Mouse (Mus musculus): ENCODE data around the gene Ttll9. TPM values are rescaled to one million over a fixed set of nuclear protein-coding genes. Genes with fewer than 3 reads are reported as not detected.

Gene Ttll9
- polyA plus RNA-seq, 1 experiment: not detected

DNA sequence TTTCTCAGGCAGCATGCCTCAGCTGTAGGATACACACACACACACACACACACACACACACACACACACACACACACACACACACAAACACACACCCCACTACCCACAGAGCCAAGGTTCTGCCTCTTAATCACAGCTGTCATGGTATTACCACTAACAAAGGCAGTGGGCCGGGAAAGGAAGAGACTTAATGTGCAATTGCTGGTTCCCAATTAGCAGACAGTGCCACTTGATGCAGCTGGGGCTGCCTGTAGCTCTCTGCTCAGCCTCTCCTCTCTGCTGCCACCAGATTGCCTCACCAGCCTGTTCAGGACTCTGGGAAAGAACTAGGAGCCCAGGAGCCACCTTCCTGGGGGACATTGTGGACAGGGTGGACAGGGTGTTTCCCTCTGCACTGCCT lies 23.3 kb downstream of the Ttll9 start:
- H3K4me2 ChIP-seq (ENCODE audit: low read depth): no peak overlapping the region
- no peak for TF ChIP-seq MYOD1 (IDR thresholded peaks at IDR 0.05; ENCODE audit: control insufficient read depth in 1 of 3, insufficient read length in 2 of 3, low read depth in 2 of 3)
- TF ChIP-seq TCF3 (IDR thresholded peaks at IDR 0.05; ENCODE audit: insufficient read length, low read depth): no peak
- no peak for TF ChIP-seq SRF (IDR thresholded peaks at IDR 0.05; ENCODE audit: control insufficient read depth, insufficient read length, low read depth)
- TF ChIP-seq REST (IDR thresholded peaks at IDR 0.05; ENCODE audit: insufficient read depth, insufficient read length): no peak
- TF ChIP-seq CEBPB (IDR thresholded peaks at IDR 0.05; ENCODE audit: insufficient read depth, poor library complexity, severe bottlenecking): no peak
- TF ChIP-seq USF1 (IDR thresholded peaks at IDR 0.05; ENCODE audit: low read depth): no peak
- TF ChIP-seq TCF12 (IDR thresholded peaks at IDR 0.05; ENCODE audit: insufficient read depth, poor library complexity, severe bottlenecking): no peak
- no peaks in the 10 kb centered on the region for H3K79me2 ChIP-seq (ENCODE audit: control insufficient read depth, insufficient read depth)
- H3K4me3 ChIP-seq: no peak overlapping the region
- no peaks in the 10 kb centered on the region for H3K36me3 ChIP-seq (ENCODE audit: control insufficient read depth, insufficient read depth)
- no peak overlapping the region for H3ac ChIP-seq (ENCODE audit: control insufficient read depth, insufficient read length)
- peaks cover 83% of the 10 kb centered on the region for H3K27me3 ChIP-seq (ENCODE audit: control insufficient read depth, insufficient read depth, insufficient read length)

DNA sequence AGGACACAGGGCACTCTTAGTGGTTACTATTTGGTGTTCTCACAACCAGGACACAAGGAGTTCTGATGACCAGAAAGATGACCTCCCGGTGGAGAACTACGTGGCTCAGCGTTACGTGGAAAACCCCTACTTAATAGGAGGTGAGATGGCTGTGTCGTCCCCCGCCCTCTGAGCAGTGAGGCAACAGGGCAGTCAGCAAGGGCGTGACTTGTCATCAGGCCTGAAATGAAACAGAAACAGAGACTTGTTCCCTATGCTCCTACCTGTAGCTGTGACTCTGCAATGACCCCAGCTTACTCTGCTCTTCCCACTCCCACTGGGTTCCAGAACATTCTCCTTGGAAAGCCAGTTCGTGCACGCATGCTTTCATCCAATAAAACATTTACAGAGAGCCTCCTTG lies 29.2 kb downstream of the Ttll9 start:
- no peaks in the 10 kb centered on the region for H3K36me3 ChIP-seq (ENCODE audit: control insufficient read depth, insufficient read depth)
- no peak overlapping the region for H3ac ChIP-seq (ENCODE audit: control insufficient read depth, insufficient read length)
- H3K27me3 ChIP-seq (ENCODE audit: control insufficient read depth, insufficient read depth, insufficient read length): peaks cover 67% of the 10 kb centered on the region
- TF ChIP-seq POLR2A (IDR thresholded peaks at IDR 0.05; ENCODE audit: insufficient read length, low read depth) (no peak), MYOG (IDR thresholded peaks at IDR 0.05; ENCODE audit: control insufficient read depth in 1 of 3, insufficient read depth in 1 of 3, insufficient read length in 2 of 3, low read depth in 2 of 3) (no peak), REST (IDR thresholded peaks at IDR 0.05; ENCODE audit: insufficient read depth, insufficient read length) (no peak), USF1 (IDR thresholded peaks at IDR 0.05; ENCODE audit: low read depth) (no peak), CEBPB (IDR thresholded peaks at IDR 0.05; ENCODE audit: insufficient read depth, poor library complexity, severe bottlenecking) (no peak), MAX (IDR thresholded peaks at IDR 0.05; ENCODE audit: low read depth) (no peak), SRF (IDR thresholded peaks at IDR 0.05; ENCODE audit: control insufficient read depth, insufficient read length, low read depth) (no peak), TCF3 (IDR thresholded peaks at IDR 0.05; ENCODE audit: insufficient read length, low read depth) (no peak), E2F4 (IDR thresholded peaks at IDR 0.05; ENCODE audit: insufficient read depth) (no peak), TCF12 (IDR thresholded peaks at IDR 0.05; ENCODE audit: insufficient read depth, poor library complexity, severe bottlenecking) (no peak), MYOD1 (IDR thresholded peaks at IDR 0.05; ENCODE audit: control insufficient read depth in 1 of 3, insufficient read length in 2 of 3, low read depth in 2 of 3) (no peak), POLR2AphosphoS2 (IDR thresholded peaks at IDR 0.05; ENCODE audit: insufficient read length, low read depth) (no peak)
- H3K79me2 ChIP-seq (ENCODE audit: control insufficient read depth, insufficient read depth): no peaks in the 10 kb centered on the region
- no peak overlapping the region for H3K4me2 ChIP-seq (ENCODE audit: low read depth)
- no peak overlapping the region for H3K4me3 ChIP-seq

DNA sequence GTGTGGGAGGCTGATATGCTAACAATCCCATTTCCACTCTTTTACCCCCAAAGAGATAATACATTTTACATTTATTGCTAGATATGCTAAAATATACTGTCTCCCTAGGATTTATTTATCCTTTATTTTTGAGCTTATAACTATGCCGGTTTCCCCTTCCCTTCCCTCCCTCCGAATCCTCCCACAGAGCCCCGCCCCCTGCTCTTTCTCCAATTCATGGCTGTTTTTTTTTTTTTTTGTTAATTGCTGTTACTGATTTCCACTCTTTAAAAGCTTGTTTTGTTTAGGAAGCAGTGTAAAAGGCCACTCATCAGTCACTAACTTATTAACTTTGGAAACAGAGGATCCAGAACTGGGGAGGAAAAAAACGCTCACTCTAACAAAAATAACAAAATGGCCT lies 34.8 kb downstream of the Ttll9 start:
- no peak for TF ChIP-seq TCF12 (IDR thresholded peaks at IDR 0.05; ENCODE audit: insufficient read depth, poor library complexity, severe bottlenecking)
- TF ChIP-seq SRF (IDR thresholded peaks at IDR 0.05; ENCODE audit: control insufficient read depth, insufficient read length, low read depth): no peak
- TF ChIP-seq POLR2AphosphoS2 (IDR thresholded peaks at IDR 0.05; ENCODE audit: insufficient read length, low read depth): no peak
- no peak for TF ChIP-seq TCF3 (IDR thresholded peaks at IDR 0.05; ENCODE audit: insufficient read length, low read depth)
- TF ChIP-seq MAX (IDR thresholded peaks at IDR 0.05; ENCODE audit: low read depth): no peak
- TF ChIP-seq MYOD1 (IDR thresholded peaks at IDR 0.05; ENCODE audit: control insufficient read depth in 1 of 3, insufficient read length in 2 of 3, low read depth in 2 of 3): no peak
- TF ChIP-seq REST (IDR thresholded peaks at IDR 0.05; ENCODE audit: insufficient read depth, insufficient read length): no peak
- no peak for TF ChIP-seq POLR2A (IDR thresholded peaks at IDR 0.05; ENCODE audit: insufficient read length, low read depth)
- no peak for TF ChIP-seq E2F4 (IDR thresholded peaks at IDR 0.05; ENCODE audit: insufficient read depth)
- TF ChIP-seq USF1 (IDR thresholded peaks at IDR 0.05; ENCODE audit: low read depth): no peak
- TF ChIP-seq MYOG (IDR thresholded peaks at IDR 0.05; ENCODE audit: control insufficient read depth in 1 of 3, insufficient read depth in 1 of 3, insufficient read length in 2 of 3, low read depth in 2 of 3): no peak
- TF ChIP-seq CEBPB (IDR thresholded peaks at IDR 0.05; ENCODE audit: insufficient read depth, poor library complexity, severe bottlenecking): no peak

DNA sequence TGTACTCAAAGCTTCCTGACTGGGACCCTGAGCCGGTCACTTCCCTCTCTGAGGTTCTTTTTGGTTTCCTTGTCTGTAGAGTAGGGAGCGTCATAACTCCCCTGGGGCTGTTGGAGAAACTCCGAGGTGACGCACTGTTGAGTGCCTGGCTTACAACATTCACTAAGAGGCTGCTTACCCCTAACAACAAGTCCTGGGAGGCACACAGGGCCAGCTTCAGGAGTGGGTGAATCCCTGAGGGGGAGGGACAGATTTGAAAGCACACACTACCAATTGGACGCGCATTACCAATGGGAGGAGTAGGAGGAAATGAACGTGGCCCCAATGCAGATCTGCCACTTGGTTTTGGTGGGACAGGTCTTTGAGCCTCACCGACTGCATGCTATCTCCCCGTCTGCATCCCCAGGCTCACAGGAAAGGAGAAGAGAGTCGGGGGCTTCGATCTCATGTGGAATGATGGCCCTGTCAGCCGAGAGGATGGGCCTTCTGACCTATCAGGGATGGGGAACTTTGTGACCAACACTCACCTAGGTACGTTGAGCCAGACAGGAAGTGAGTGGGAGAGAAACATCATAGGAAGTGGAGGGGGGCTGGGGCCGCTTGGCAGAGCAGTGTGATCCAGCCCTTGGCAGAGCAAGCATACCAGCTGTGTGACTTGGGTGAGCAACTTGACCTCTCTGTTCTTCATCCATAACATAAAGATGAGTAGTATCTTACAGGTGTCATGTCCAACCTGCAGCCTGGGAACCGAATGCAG lies 40.4 kb downstream of the Ttll9 start:
- no peak overlapping the region for H3ac ChIP-seq (ENCODE audit: control insufficient read depth, insufficient read length)
- H3K27me3 ChIP-seq (ENCODE audit: control insufficient read depth, insufficient read depth, insufficient read length): peaks cover 23% of the 10 kb centered on the region
- no peak overlapping the region for H3K4me3 ChIP-seq
- no peak overlapping the region for H3K4me2 ChIP-seq (ENCODE audit: low read depth)
- H3K36me3 ChIP-seq (ENCODE audit: control insufficient read depth, insufficient read depth): no peaks in the 10 kb centered on the region
- no peak for TF ChIP-seq MYOD1 (IDR thresholded peaks at IDR 0.05; ENCODE audit: control insufficient read depth in 1 of 3, insufficient read length in 2 of 3, low read depth in 2 of 3)
- no peak for TF ChIP-seq POLR2AphosphoS2 (IDR thresholded peaks at IDR 0.05; ENCODE audit: insufficient read length, low read depth)
- TF ChIP-seq USF1 (IDR thresholded peaks at IDR 0.05; ENCODE audit: low read depth): no peak
- no peak for TF ChIP-seq REST (IDR thresholded peaks at IDR 0.05; ENCODE audit: insufficient read depth, insufficient read length)
- no peak for TF ChIP-seq SRF (IDR thresholded peaks at IDR 0.05; ENCODE audit: control insufficient read depth, insufficient read length, low read depth)
- TF ChIP-seq E2F4 (IDR thresholded peaks at IDR 0.05; ENCODE audit: insufficient read depth): no peak
- TF ChIP-seq MYOG (IDR thresholded peaks at IDR 0.05; ENCODE audit: control insufficient read depth in 1 of 3, insufficient read depth in 1 of 3, insufficient read length in 2 of 3, low read depth in 2 of 3): no peak
- no peaks in the 10 kb centered on the region for H3K79me2 ChIP-seq (ENCODE audit: control insufficient read depth, insufficient read depth)

More for the DNA sequence above, 34.8 kb downstream of the Ttll9 start:
- no peak overlapping the region for H3ac ChIP-seq (ENCODE audit: control insufficient read depth, insufficient read length)
- no peaks in the 10 kb centered on the region for H3K79me2 ChIP-seq (ENCODE audit: control insufficient read depth, insufficient read depth)
- H3K27me3 ChIP-seq (ENCODE audit: control insufficient read depth, insufficient read depth, insufficient read length): peaks cover 28% of the 10 kb centered on the region
- no peak overlapping the region for H3K4me2 ChIP-seq (ENCODE audit: low read depth)
- H3K36me3 ChIP-seq (ENCODE audit: control insufficient read depth, insufficient read depth): no peaks in the 10 kb centered on the region
- no peak overlapping the region for H3K4me3 ChIP-seq
